Mouse (Mus musculus): ENCODE data around the gene Ccdc167.

- TF ChIP-seq HCFC1 (IDR thresholded peaks at IDR 0.05; ENCODE audit: borderline replicate concordance, insufficient read depth, low read length) = no peak
- no peak for TF ChIP-seq MAFK (IDR thresholded peaks at IDR 0.05; ENCODE audit: insufficient read depth, low read depth, low read length)
- no peak for TF ChIP-seq ZNF384 (IDR thresholded peaks at IDR 0.05; ENCODE audit: low read depth, low read length)
- no peak for TF ChIP-seq CHD2 (IDR thresholded peaks at IDR 0.05; ENCODE audit: low read depth, low read length)
Observed at GRCm38 (mm10) chr17:29668051-29668986, 48.5 kb downstream of the Ccdc167 start.
